Mouse (Mus musculus) right cerebral cortex, adult 18-20 months (tissue): ENCODE data around the gene Ppargc1a.

Source experiments
- DNase-seq: peaks from one replicate; pipeline ENCODE4 v3.0.0; 2022; ENCODE audit warnings: mixed read lengths

Ppargc1a gene

GRCm38 (mm10) chr5:51567659-51568058, at the start of gene Ppargc1a:
TSS of gene Ppargc1a (minus strand) at chr5:51567726.
- no peak for DNase-seq

- no peak for DNase-seq
Measured at GRCm38 (mm10) chr5:51616877-51617276, 49.4 kb upstream of the Ppargc1a start.

GRCm38 (mm10) chr5:51612049-51612448, 44.5 kb upstream of the Ppargc1a start:
- no peak for DNase-seq

- DNase-seq: no peak
Measured at GRCm38 (mm10) chr5:51607686-51608480, 40.4 kb upstream of the Ppargc1a start.

- DNase-seq: no peak
Measured at GRCm38 (mm10) chr5:51599549-51599948, 32.0 kb upstream of the Ppargc1a start.

- DNase-seq: no peak
Measured at GRCm38 (mm10) chr5:51595644-51596043, 28.1 kb upstream of the Ppargc1a start.

GRCm38 (mm10) chr5:51592206-51592605, 24.7 kb upstream of the Ppargc1a start:
- no peak for DNase-seq

- DNase-seq: no peak
Measured at GRCm38 (mm10) chr5:51591537-51592154, 24.1 kb upstream of the Ppargc1a start.

- DNase-seq: no peak
Measured at GRCm38 (mm10) chr5:51586187-51586586, 18.7 kb upstream of the Ppargc1a start.

- no peak for DNase-seq
Measured at GRCm38 (mm10) chr5:51584987-51585386, 17.5 kb upstream of the Ppargc1a start.

GRCm38 (mm10) chr5:51584186-51584585, 16.7 kb upstream of the Ppargc1a start:
- no peak for DNase-seq

- peak; percentile 35 for DNase-seq
Measured at GRCm38 (mm10) chr5:51583632-51584031, 16.1 kb upstream of the Ppargc1a start.

GRCm38 (mm10) chr5:51583030-51583429, 15.5 kb upstream of the Ppargc1a start:
- DNase-seq: no peak

- no peak for DNase-seq
Measured at GRCm38 (mm10) chr5:51582618-51583017, 15.1 kb upstream of the Ppargc1a start.

GRCm38 (mm10) chr5:51577594-51577993, 10.1 kb upstream of the Ppargc1a start:
- no peak for DNase-seq

- DNase-seq: no peak
Measured at GRCm38 (mm10) chr5:51573770-51574169, 6.2 kb upstream of the Ppargc1a start.

GRCm38 (mm10) chr5:51568198-51568690, 718 bp upstream of the Ppargc1a start:
- peak; percentile 47 for DNase-seq

- no peak for DNase-seq
Measured at GRCm38 (mm10) chr5:51565672-51566071, 1.9 kb downstream of the Ppargc1a start.

GRCm38 (mm10) chr5:51565038-51565437, 2.5 kb downstream of the Ppargc1a start:
- DNase-seq: no peak

GRCm38 (mm10) chr5:51563574-51563973, 4.0 kb downstream of the Ppargc1a start:
- DNase-seq: no peak

GRCm38 (mm10) chr5:51557607-51558278, 9.8 kb downstream of the Ppargc1a start:
- no peak for DNase-seq

- peak; percentile 39 for DNase-seq
Measured at GRCm38 (mm10) chr5:51553671-51554070, 13.9 kb downstream of the Ppargc1a start.

- DNase-seq: no peak
Measured at GRCm38 (mm10) chr5:51553251-51553650, 14.3 kb downstream of the Ppargc1a start.
